Mouse (Mus musculus) hindbrain, embryonic 11.5 days (tissue): ENCODE results near the gene Serpina11. TPM values are rescaled to one million over a fixed set of nuclear protein-coding genes. Genes with fewer than 3 reads are reported as not detected.
"Not testable (repeated sequence)": the region's sequence is repeated elsewhere in the genome, so short reads cannot be mapped to it uniquely, and the experiment has no call there.

Experiments
- ATAC-seq: fragments of 200-750 bp; cut with Nextera tagmentation; 2 replicates; pipeline ENCODE4 v1.8.0; 2017; ENCODE audit warnings: mild to moderate bottlenecking, moderate TSS enrichment, moderate library complexity; ENCODE audit not compliant: low FRiP score
- DNase-seq: peaks from one replicate; pipeline ENCODE4 v3.0.0-alpha.2; 2015; ENCODE audit warnings: low spot score
- H3K27ac ChIP-seq: fragments of 300-500 bp; sonication (generic); 2 replicates; pipeline ENCODE4 v1.5.1; 2014; ENCODE audit warnings: mild to moderate bottlenecking, low read depth, low read length
- H3K27me3 ChIP-seq: fragments of 300-500 bp; sonication (generic); 2 replicates; pipeline ENCODE4 v1.6.1; 2014; ENCODE audit warnings: mild to moderate bottlenecking, low read length, moderate library complexity, mixed read lengths; ENCODE audit not compliant: control insufficient read depth, insufficient read depth
- H3K36me3 ChIP-seq: fragments of 300-500 bp; sonication (generic); 2 replicates; pipeline ENCODE4 v1.6.1; 2014; ENCODE audit warnings: mild to moderate bottlenecking, low read length, moderate library complexity, mixed read lengths; ENCODE audit not compliant: control insufficient read depth, insufficient read depth
- H3K4me1 ChIP-seq: fragments of 300-500 bp; sonication (generic); replicated peaks from 2 replicates; pipeline ENCODE4 v1.6.1; 2014; ENCODE audit warnings: low read length, mixed read lengths; ENCODE audit not compliant: control insufficient read depth, insufficient read depth
- H3K4me2 ChIP-seq: fragments of 300-500 bp; sonication (generic); replicated peaks from 2 replicates; pipeline ENCODE4 v1.6.1; 2014; ENCODE audit warnings: mild to moderate bottlenecking, low read depth, low read length
- H3K4me3 ChIP-seq: fragments of 300-500 bp; sonication (generic); 2 replicates; pipeline ENCODE4 v1.5.1; 2014; ENCODE audit warnings: low read depth, low read length
- H3K9ac ChIP-seq: fragments of 300-500 bp; sonication (generic); 2 replicates; pipeline ENCODE4 v1.6.1; 2014; ENCODE audit warnings: low read depth, low read length
- H3K9me3 ChIP-seq: fragments of 300-500 bp; sonication (generic); 2 replicates; pipeline ENCODE4 v1.6.1; 2016; ENCODE audit warnings: low read length; ENCODE audit not compliant: control insufficient read depth
- WGBS: fragments of 180-500 bp; shearing (Covaris S2); extraction: QIAGEN DNeasy Blood & Tissue Kit; methylation state at CpG from one replicate; pipeline ENCODE4 v1.1.7; 2014; 5-methylcytosine and 5-hydroxymethylcytosine counted together
- polyA plus RNA-seq: library from polyadenylated mRNA; unstranded; fragments of >200 nt; fragmentation: Nextera tagmentation; extraction: Ambion mirVana; gene quantifications from 2 replicates; pipeline ENCODE4 v1.2.1, GENCODE M21; 2014

Gene Serpina11
- polyA plus RNA-seq, 1 experiment from 2014 or later = not detected

DNA sequence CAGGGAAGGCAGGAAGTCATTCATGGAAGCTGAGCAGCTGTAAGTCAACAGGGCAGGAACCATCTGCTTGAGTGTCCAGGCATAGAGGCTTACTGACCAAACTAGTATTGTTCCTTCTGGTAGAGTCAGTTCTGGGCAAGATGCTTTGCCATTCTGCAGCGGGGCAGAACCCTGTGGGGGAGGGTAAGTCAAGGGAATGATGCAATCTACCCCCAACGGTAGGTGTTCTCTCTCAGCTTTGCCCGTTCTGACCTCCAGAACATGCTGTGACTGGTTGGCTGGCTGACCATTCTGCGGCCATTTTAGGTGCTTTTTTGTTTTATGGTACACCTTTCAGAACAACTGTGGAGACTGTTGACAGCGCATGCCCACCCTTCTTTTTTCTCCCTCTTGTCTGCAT is 27.4 kb downstream of the Serpina11 start:
- no peaks in the 10 kb centered on the region for H3K27me3 ChIP-seq
- H3K9ac ChIP-seq = no peak overlapping the region
- no peak overlapping the region for H3K4me2 ChIP-seq
- DNase-seq (no peak), ATAC-seq (no peak)
- no peaks in the 10 kb centered on the region for H3K9me3 ChIP-seq
- WGBS = 86% methylated on average over 5 of the region's 5 CpGs
- no peaks in the 10 kb centered on the region for H3K4me1 ChIP-seq
- no peak overlapping the region for H3K4me3 ChIP-seq
- H3K36me3 ChIP-seq = no peaks in the 10 kb centered on the region
- no peak overlapping the region for H3K27ac ChIP-seq

DNA sequence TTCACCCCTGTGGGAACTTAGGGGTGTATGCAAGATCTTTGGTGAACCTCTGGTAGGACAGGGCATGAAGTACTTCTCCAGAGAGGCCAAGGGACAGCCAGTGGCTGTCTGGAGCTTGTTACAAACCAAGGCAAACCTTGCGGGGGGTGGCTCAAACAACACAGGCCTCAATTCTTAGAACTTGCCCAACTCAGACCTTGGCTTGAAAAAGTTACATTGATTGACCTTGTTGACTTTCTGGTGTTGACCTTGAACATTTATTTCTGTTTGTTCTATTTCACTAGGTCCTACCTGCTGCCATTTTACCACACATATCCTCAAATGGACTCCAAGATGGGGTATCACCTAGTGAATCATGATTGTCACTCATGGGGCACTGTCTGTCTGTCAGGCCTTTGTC is 28.0 kb downstream of the Serpina11 start:
- Histone ChIP-seq H3K4me3 (no peak overlapping the region), H3K27ac (no peak overlapping the region), H3K9ac (no peak overlapping the region), H3K9me3 (no peaks in the 10 kb centered on the region), H3K4me1 (no peaks in the 10 kb centered on the region), H3K27me3 (no peaks in the 10 kb centered on the region), H3K4me2 (no peak overlapping the region), H3K36me3 (no peaks in the 10 kb centered on the region)
- no peak for ATAC-seq
- 92% methylated on average over 1 of the region's 1 CpGs for WGBS
- DNase-seq = no peak

DNA sequence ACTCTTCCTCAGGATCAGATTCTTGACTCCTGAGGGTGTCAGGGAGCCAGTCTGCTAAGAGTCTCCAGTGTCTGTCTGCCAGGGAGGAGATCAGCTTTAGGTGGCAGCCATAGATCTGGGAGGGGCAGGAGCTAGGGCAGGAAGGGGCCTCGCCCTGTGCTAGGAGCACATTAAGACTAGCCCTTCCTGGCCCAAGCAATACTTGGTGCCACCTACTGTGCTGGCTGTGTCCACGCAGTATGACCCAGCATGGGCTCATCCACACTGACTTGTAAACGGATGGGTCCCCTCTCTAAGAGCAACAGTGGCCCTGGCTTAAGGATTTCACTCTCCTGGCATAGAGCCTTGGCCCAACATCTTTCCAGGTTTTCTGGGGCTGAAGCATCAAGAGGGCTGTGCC is 31.0 kb downstream of the Serpina11 start, which contains the start of gene Serpina1e:
TSS of gene Serpina1e (minus strand) at position 178 of the 400 bp plus-strand sequence.
- Histone ChIP-seq H3K27me3 (no peaks in the 10 kb centered on the region), H3K4me2 (no peak within 1 kb of the TSS), H3K4me3 (no peak within 1 kb of the TSS), H3K9me3 (no peaks in the 10 kb centered on the region), H3K4me1 (no peaks in the 10 kb centered on the region), H3K36me3 (no peaks in the 10 kb centered on the region), H3K27ac (no peak within 1 kb of the TSS), H3K9ac (no peak within 1 kb of the TSS)
- 82% methylated on average over 3 of the region's 3 CpGs for WGBS
- DNase-seq = no peak
- no peak for ATAC-seq

- not testable (repeated sequence) for ATAC-seq, H3K27me3 ChIP-seq, H3K4me1 ChIP-seq, H3K36me3 ChIP-seq, H3K9me3 ChIP-seq, H3K4me3 ChIP-seq, H3K4me2 ChIP-seq, H3K27ac ChIP-seq, DNase-seq, H3K9ac ChIP-seq
- 93% methylated on average over 2 of the region's 2 CpGs for WGBS
These were observed 33.2 kb downstream of the Serpina11 start for GRCm38 (mm10) chr12:103956555-103956954.

DNA sequence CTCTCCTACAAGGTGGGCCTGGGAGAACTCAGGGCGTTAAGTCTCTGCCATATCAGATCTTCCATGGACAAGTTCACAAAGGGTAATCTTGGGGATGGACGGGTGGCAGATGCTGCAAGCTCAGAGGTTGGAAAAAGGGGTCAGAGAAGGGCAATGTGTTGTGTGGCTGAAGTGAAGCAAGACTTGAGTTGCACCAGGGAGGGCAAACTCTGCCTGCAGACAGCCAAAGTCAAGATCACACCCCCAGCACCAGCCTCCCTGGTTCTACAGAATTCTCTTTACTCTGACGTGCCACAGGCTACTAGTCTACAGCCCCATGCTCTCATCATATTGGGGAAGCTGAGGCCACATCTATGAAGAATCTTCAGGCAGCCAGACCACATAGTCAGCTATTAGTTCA is 36.8 kb downstream of the Serpina11 start:
- 98% methylated on average over 3 of the region's 3 CpGs for WGBS
- H3K4me1 ChIP-seq, DNase-seq, H3K9ac ChIP-seq, H3K36me3 ChIP-seq, ATAC-seq, H3K9me3 ChIP-seq, H3K4me2 ChIP-seq, H3K4me3 ChIP-seq, H3K27ac ChIP-seq, H3K27me3 ChIP-seq: not testable (repeated sequence)

DNA sequence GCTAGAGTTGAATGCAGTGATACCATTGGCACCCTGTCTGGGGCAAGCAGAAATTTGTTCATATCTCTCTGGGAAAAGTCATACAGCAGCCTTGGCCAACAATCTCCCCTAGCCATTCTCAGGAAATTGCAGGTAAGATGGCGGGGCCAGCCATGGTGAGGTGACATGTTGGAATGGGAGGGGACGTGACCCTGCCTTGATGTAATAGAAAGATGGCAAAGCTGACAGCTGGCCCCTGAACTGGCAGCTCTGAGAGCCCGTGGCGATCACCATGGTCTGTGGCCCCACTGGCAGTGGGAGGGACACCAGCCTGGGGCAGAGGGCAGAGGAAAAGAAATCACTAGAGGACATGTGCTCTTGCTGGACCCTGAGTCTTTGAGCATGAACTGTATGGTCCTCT is 43.5 kb downstream of the Serpina11 start:
- no peak overlapping the region for H3K9ac ChIP-seq

More for the DNA sequence above, 43.5 kb downstream of the Serpina11 start:
- Histone ChIP-seq H3K36me3 (no peaks in the 10 kb centered on the region), H3K4me2 (no peak overlapping the region), H3K27ac (no peak overlapping the region), H3K4me1 (no peaks in the 10 kb centered on the region), H3K4me3 (no peak overlapping the region), H3K27me3 (no peaks in the 10 kb centered on the region), H3K9me3 (no peaks in the 10 kb centered on the region)
- no peak for DNase-seq
- no peak for ATAC-seq
- 79% methylated on average over 4 of the region's 4 CpGs for WGBS

Other genes with a start within 250 kb of the Serpina11 start
- gene Serpina1d, start 216.4 kb downstream of the Serpina11 start, polyA plus RNA-seq = not detected in 2 replicates
- 0.33 TPM in 1 of 2 replicates, not detected in the other for gene Serpina1b, start 159.6 kb downstream of the Serpina11 start, polyA plus RNA-seq
- gene Serpina1a, start 126.4 kb downstream of the Serpina11 start, polyA plus RNA-seq = not detected in 2 replicates
- gene Serpina1c, start 85.1 kb downstream of the Serpina11 start, polyA plus RNA-seq = not detected in 2 replicates
- not detected in 2 replicates for gene Serpina1e, start 31.0 kb downstream of the Serpina11 start, polyA plus RNA-seq
- gene Serpina9, start 23.8 kb upstream of the Serpina11 start, polyA plus RNA-seq = not detected in 2 replicates
- not detected in 2 replicates for gene Serpina12, start 54.5 kb upstream of the Serpina11 start, polyA plus RNA-seq
- not detected in 2 replicates for gene Serpina5, start 111.2 kb upstream of the Serpina11 start, polyA plus RNA-seq
- not detected in 2 replicates for gene Serpina3a, start 122.8 kb upstream of the Serpina11 start, polyA plus RNA-seq
- gene Serpina3b, start 138.0 kb upstream of the Serpina11 start, polyA plus RNA-seq = not detected in 2 replicates
- not detected in 2 replicates for gene Serpina3c, start 163.9 kb upstream of the Serpina11 start, polyA plus RNA-seq
- 0.28 and 0.37 TPM in 2 replicates for gene Serpina3f, start 224.6 kb upstream of the Serpina11 start, polyA plus RNA-seq
- 0.14 and 0.47 TPM in 2 replicates for gene Serpina3g, start 246.3 kb upstream of the Serpina11 start, polyA plus RNA-seq